Mouse (Mus musculus) liver, adult 2 months (tissue): Measurements from ENCODE around the gene Fancl. TPM values are rescaled to one million over a fixed set of nuclear protein-coding genes. Genes with fewer than 3 reads are reported as not detected.
"Not testable (repeated sequence)": the region's sequence is repeated elsewhere in the genome, so short reads cannot be mapped to it uniquely, and the experiment has no call there.

Experiments
- DNase-seq: peaks from one replicate; pipeline ENCODE4 v3.0.0-alpha.2; 2011; ENCODE audit warnings: low read depth, low spot score; ENCODE audit errors: extremely low read depth
- H3K27ac ChIP-seq: fragments of 200-500 bp; replicated peaks from 2 replicates; pipeline ENCODE4 v1.5.1; 2012; ENCODE audit warnings: low read depth, mild to moderate bottlenecking, control low read depth, inconsistent platforms, low read length; ENCODE audit not compliant: insufficient read depth
- H3K27me3 ChIP-seq: fragments of 200-500 bp; 2 replicates; pipeline ENCODE4 v1.6.1; 2012; ENCODE audit warnings: mild to moderate bottlenecking, moderate library complexity, low read length, inconsistent platforms; ENCODE audit not compliant: control insufficient read depth, insufficient read depth
- H3K36me3 ChIP-seq: fragments of 200-500 bp; 2 replicates; pipeline ENCODE4 v1.6.1; 2012; ENCODE audit warnings: low read length, inconsistent platforms; ENCODE audit not compliant: control insufficient read depth, insufficient read depth
- H3K4me1 ChIP-seq: fragments of 200-500 bp; 2 replicates; pipeline ENCODE4 v1.6.1; 2011; ENCODE audit warnings: low read length; ENCODE audit not compliant: control insufficient read depth, insufficient read depth
- H3K4me3 ChIP-seq: fragments of 200-500 bp; 2 replicates; pipeline ENCODE4 v1.5.1; 2011; ENCODE audit warnings: low read depth, mild to moderate bottlenecking, control low read depth, low read length, moderate library complexity; ENCODE audit not compliant: insufficient read depth
- H3K79me2 ChIP-seq: fragments of 200-500 bp; 2 replicates; pipeline ENCODE4 v1.6.1; 2012; ENCODE audit warnings: inconsistent platforms, mild to moderate bottlenecking, low read length, moderate library complexity; ENCODE audit not compliant: control insufficient read depth, insufficient read depth
- H3K9ac ChIP-seq: fragments of 200-500 bp; 2 replicates; pipeline ENCODE4 v1.6.1; 2012; ENCODE audit warnings: low read depth, mild to moderate bottlenecking, control low read depth, inconsistent platforms, low read length
- CTCF ChIP-seq: fragments of 200-500 bp; IDR thresholded peaks from 2 replicates; pipeline ENCODE4 v1.5.1; 2011; ENCODE audit warnings: low read depth, low read length, control low read depth
- POLR2A ChIP-seq: fragments of 200-500 bp; IDR thresholded peaks from 2 replicates; pipeline ENCODE4 v1.6.1; 2011; ENCODE audit warnings: low read length, control low read depth; ENCODE audit not compliant: insufficient read depth; ENCODE audit errors: extremely low read depth
- WGBS: fragments of 180-500 bp; shearing (Covaris S2); methylation state at CpG from one replicate; pipeline ENCODE4 v1.1.7; 2018; 5-methylcytosine and 5-hydroxymethylcytosine counted together
- polyA plus RNA-seq: library from polyadenylated mRNA; depleted of rRNA; stranded (reverse); fragments of >200 nt; gene quantifications from 2 replicates; pipeline ENCODE4 v1.2.3, GENCODE M21; 2012; rRNA removed
- total RNA-seq: library from RNA; depleted of rRNA; stranded (reverse); fragments of >200 nt; gene quantifications from 2 replicates; pipeline ENCODE4 v1.2.3, GENCODE M21; 2014; rRNA removed

The Fancl gene
- total RNA-seq (10.0 and 10.7 TPM in 2 replicates), polyA plus RNA-seq (1.2 and 1.7 TPM in 2 replicates)

- H3K27me3 ChIP-seq = no peaks in the 10 kb centered on the region
- no peaks in the 10 kb centered on the region for H3K4me1 ChIP-seq
- H3K79me2 ChIP-seq = peaks cover 3% of the 10 kb centered on the region; the same call in 1 of the 2 replicates
- H3K9ac ChIP-seq = no peak within 1 kb of the TSS
- peak; percentile 65 for DNase-seq
- WGBS = 97% methylated on average over 2 of the region's 2 CpGs
- no peaks in the 10 kb centered on the region for H3K36me3 ChIP-seq
- TF ChIP-seq POLR2A (no peak), CTCF (no peak)
- peak within 1 kb of the TSS; percentile 84 for H3K4me3 ChIP-seq
- H3K27ac ChIP-seq = no peak within 1 kb of the TSS
Measured at GRCm38 (mm10) chr11:26385971-26386370, at the start of gene Fancl. Gene Fancl (plus strand): TSS chr11:26386135.

GRCm38 (mm10) chr11:26336848-26337247, 49.1 kb upstream of the Fancl start:
- Histone ChIP-seq H3K27me3 (no peaks in the 10 kb centered on the region), H3K9ac (no peak overlapping the region), H3K27ac (no peak overlapping the region), H3K4me1 (no peaks in the 10 kb centered on the region), H3K79me2 (no peaks in the 10 kb centered on the region), H3K4me3 (no peak overlapping the region), H3K36me3 (no peaks in the 10 kb centered on the region)
- no peak for DNase-seq
- WGBS = 67% methylated on average over 3 of the region's 3 CpGs
- TF ChIP-seq POLR2A (no peak), CTCF (no peak)

GRCm38 (mm10) chr11:26370176-26370575, 15.8 kb upstream of the Fancl start:
- H3K9ac ChIP-seq, H3K4me3 ChIP-seq, H3K36me3 ChIP-seq, H3K4me1 ChIP-seq, H3K79me2 ChIP-seq, H3K27me3 ChIP-seq, DNase-seq, H3K27ac ChIP-seq: not testable (repeated sequence)
- WGBS = 87% methylated on average over 2 of the region's 2 CpGs

GRCm38 (mm10) chr11:26371980-26372379, 14.0 kb upstream of the Fancl start:
- 13% methylated on average over 1 of the region's 1 CpGs for WGBS

GRCm38 (mm10) chr11:26374132-26374531, 11.8 kb upstream of the Fancl start:
- Histone ChIP-seq H3K4me3 (no peak overlapping the region), H3K9ac (no peak overlapping the region), H3K36me3 (no peaks in the 10 kb centered on the region), H3K4me1 (no peaks in the 10 kb centered on the region), H3K27me3 (no peaks in the 10 kb centered on the region), H3K27ac (no peak overlapping the region), H3K79me2 (no peaks in the 10 kb centered on the region)
- no peak for TF ChIP-seq CTCF
- no peak for TF ChIP-seq POLR2A
- WGBS = 79% methylated on average over 2 of the region's 2 CpGs
- no peak for DNase-seq

More at GRCm38 (mm10) chr11:26371980-26372379, 14.0 kb upstream of the Fancl start:
- not testable (repeated sequence) for H3K79me2 ChIP-seq, H3K4me1 ChIP-seq, H3K4me3 ChIP-seq, DNase-seq, H3K27ac ChIP-seq, H3K9ac ChIP-seq, H3K27me3 ChIP-seq, H3K36me3 ChIP-seq

- no peaks in the 10 kb centered on the region for H3K27me3 ChIP-seq
- WGBS = 97% methylated on average over 2 of the region's 2 CpGs
- H3K4me3 ChIP-seq = no peak overlapping the region
- no peaks in the 10 kb centered on the region for H3K79me2 ChIP-seq
- TF ChIP-seq POLR2A (no peak), CTCF (no peak)
- no peak overlapping the region for H3K27ac ChIP-seq
- H3K9ac ChIP-seq = no peak overlapping the region
- DNase-seq = no peak
- H3K4me1 ChIP-seq = no peaks in the 10 kb centered on the region
- no peaks in the 10 kb centered on the region for H3K36me3 ChIP-seq
Measured at GRCm38 (mm10) chr11:26378074-26378473, 7.9 kb upstream of the Fancl start.
